Mouse (Mus musculus) G1E-ER4 (cell line): ENCODE measurements around the gene Defb30. TPM values are rescaled to one million over a fixed set of nuclear protein-coding genes. Genes with fewer than 3 reads are reported as not detected.

Source experiments
- GATA1 ChIP-seq: IDR thresholded peaks from one replicate; pipeline ENCODE4 v1.8.0; 2012; ENCODE audit warnings: low read length, inconsistent platforms
- polyA plus RNA-seq: library from polyadenylated mRNA; stranded (reverse); fragments of >175 nt; gene quantifications from 2 replicates; pipeline ENCODE4 v1.2.3, GENCODE M21; 2012

The Defb30 gene
- polyA plus RNA-seq, 1 experiment, result not detected

- no peak for TF ChIP-seq GATA1
These were observed 57.8 kb downstream of the Defb30 start for GRCm38 (mm10) chr14:62991849-62992510.

GRCm38 (mm10) chr14:62991271-62991670, 58.5 kb downstream of the Defb30 start:
- no peak for TF ChIP-seq GATA1

GRCm38 (mm10) chr14:62984410-62984809, 65.3 kb downstream of the Defb30 start, which contains the start of gene Defb48:
Gene Defb48, minus strand, starts transcription at chr14:62984510.
- TF ChIP-seq GATA1, result no peak

Other genes starting within 250 kb of the Defb30 start
- 1.8 and 2.2 TPM in 2 replicates for gene Wdfy2, start 212.3 kb downstream of the Defb30 start, polyA plus RNA-seq
- gene Defb48, start 65.5 kb downstream of the Defb30 start, polyA plus RNA-seq, result not detected in 2 replicates
- gene Defb47, start 51.9 kb downstream of the Defb30 start, polyA plus RNA-seq, result not detected in 2 replicates
- not detected in 2 replicates for gene Defb43, start 38.2 kb downstream of the Defb30 start, polyA plus RNA-seq
- not detected in 2 replicates for gene Defb42, start 3.0 kb downstream of the Defb30 start, polyA plus RNA-seq